Mouse (Mus musculus): ENCODE results near the gene Map3k3. TPM values are rescaled to one million over a fixed set of nuclear protein-coding genes. Genes with fewer than 3 reads are reported as not detected.
A peak's percentile ranks its signal among the peaks of the same experiment; 100 is the strongest.

The Map3k3 gene
- polyA plus RNA-seq, 2 experiments = 33.3 to 48.5 TPM

- H3K4me2 ChIP-seq (replicated peaks; ENCODE audit: low read depth, low read length, severe bottlenecking) = no peak overlapping the region
- WGBS = 76% methylated on average over 5 of the region's 5 CpGs
- H3K36me3 ChIP-seq (ENCODE audit: control insufficient read depth, insufficient read depth, low read length) = peaks cover 93% of the 10 kb centered on the region
These were observed 69.7 kb downstream of the Map3k3 start for GRCm38 (mm10) chr11:106154091-106154490.

DNA sequence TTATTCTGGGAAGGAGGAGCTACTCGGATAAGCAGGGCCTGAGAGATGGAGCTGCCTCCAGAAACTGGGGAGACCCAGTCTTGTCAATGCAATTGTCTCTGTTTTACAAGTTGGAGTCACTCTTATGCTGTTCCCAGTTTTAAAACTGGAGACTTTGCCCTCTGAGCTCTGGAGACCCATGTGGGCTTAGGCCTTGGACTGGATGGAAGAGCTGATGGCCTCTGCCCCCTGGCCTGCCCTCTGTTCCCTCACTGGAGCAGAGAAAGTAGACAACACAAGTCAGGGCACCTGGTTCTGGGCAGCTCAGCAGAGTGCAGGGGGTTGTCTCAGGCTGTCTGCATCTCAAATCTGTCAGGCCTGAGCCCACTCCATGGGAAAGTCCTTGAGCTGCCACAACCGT lies 70.4 kb downstream of the Map3k3 start:
- DNase-seq (ENCODE audit: low spot score) (no peak), ATAC-seq (ENCODE audit: low FRiP score, low read depth) (no peak)
- Histone ChIP-seq H3K4me2 (replicated peaks; ENCODE audit: low read depth, low read length, severe bottlenecking) (no peak overlapping the region), H3K4me1 (ENCODE audit: control insufficient read depth, insufficient read depth, low read length) (peaks cover 10% of the 10 kb centered on the region; the same call in 1 of the 2 replicates), H3K27ac (replicated peaks; ENCODE audit: low read depth, low read length) (0 out of 2 replicates have a peak overlapping the region, but pooled peaks have one; percentile 48), H3K9ac (ENCODE audit: low read depth, low read length, severe bottlenecking) (no peak overlapping the region), H3K27me3 (ENCODE audit: control insufficient read depth, insufficient read depth, low read length) (no peaks in the 10 kb centered on the region), H3K36me3 (ENCODE audit: control insufficient read depth, insufficient read depth, low read length) (peaks cover 86% of the 10 kb centered on the region), H3K4me3 (replicated peaks; ENCODE audit: low read length) (no peak overlapping the region), H3K9me3 (ENCODE audit: control insufficient read depth, low read length) (no peaks in the 10 kb centered on the region)
- 73% methylated on average over 2 of the region's 2 CpGs for WGBS
- TF ChIP-seq POLR2A (IDR thresholded peaks at IDR 0.05; ENCODE audit: borderline replicate concordance, extremely low read depth, insufficient read depth, insufficient read length) = no peak

More at GRCm38 (mm10) chr11:106154091-106154490, 69.7 kb downstream of the Map3k3 start:
- DNase-seq (ENCODE audit: low spot score) (no peak), ATAC-seq (ENCODE audit: low FRiP score, low read depth) (no peak)
- Histone ChIP-seq H3K9me3 (ENCODE audit: control insufficient read depth, low read length) (no peaks in the 10 kb centered on the region), H3K27ac (replicated peaks; ENCODE audit: low read depth, low read length) (no peak overlapping the region), H3K27me3 (ENCODE audit: control insufficient read depth, insufficient read depth, low read length) (no peaks in the 10 kb centered on the region), H3K4me3 (replicated peaks; ENCODE audit: low read length) (no peak overlapping the region), H3K9ac (ENCODE audit: low read depth, low read length, severe bottlenecking) (no peak overlapping the region), H3K4me1 (ENCODE audit: control insufficient read depth, insufficient read depth, low read length) (peaks cover 10% of the 10 kb centered on the region; the same call in 1 of the 2 replicates)
- no peak for TF ChIP-seq POLR2A (IDR thresholded peaks at IDR 0.05; ENCODE audit: borderline replicate concordance, extremely low read depth, insufficient read depth, insufficient read length)

DNA sequence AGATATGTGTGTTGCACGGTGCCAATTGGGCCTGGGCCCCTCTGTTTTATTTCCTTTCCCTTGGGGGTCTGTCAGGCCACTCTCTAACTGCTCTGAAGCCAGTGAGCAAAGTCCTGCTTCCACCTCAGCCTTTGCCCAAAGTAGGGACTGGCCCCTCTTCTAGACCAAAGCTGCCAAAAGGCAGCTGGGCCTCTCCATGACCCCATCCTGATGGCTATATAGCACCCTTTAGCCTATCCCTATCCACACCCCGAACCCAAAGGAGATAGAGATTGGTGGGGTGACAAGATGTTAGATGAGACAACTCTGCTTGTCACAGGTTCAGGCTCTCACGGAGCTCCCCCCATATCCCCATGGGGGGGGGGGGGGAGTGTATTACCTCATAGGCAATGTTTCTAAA lies 71.3 kb downstream of the Map3k3 start:
- Histone ChIP-seq H3K27ac (replicated peaks; ENCODE audit: low read depth, low read length) (no peak overlapping the region), H3K4me2 (replicated peaks; ENCODE audit: low read depth, low read length, severe bottlenecking) (no peak overlapping the region), H3K4me3 (replicated peaks; ENCODE audit: low read length) (no peak overlapping the region), H3K4me1 (ENCODE audit: control insufficient read depth, insufficient read depth, low read length) (peaks cover 11% of the 10 kb centered on the region; the same call in 1 of the 2 replicates), H3K9me3 (ENCODE audit: control insufficient read depth, low read length) (no peaks in the 10 kb centered on the region), H3K9ac (ENCODE audit: low read depth, low read length, severe bottlenecking) (no peak overlapping the region), H3K36me3 (ENCODE audit: control insufficient read depth, insufficient read depth, low read length) (peaks cover 77% of the 10 kb centered on the region), H3K27me3 (ENCODE audit: control insufficient read depth, insufficient read depth, low read length) (no peaks in the 10 kb centered on the region)
- no peak for ATAC-seq (ENCODE audit: low FRiP score, low read depth)
- DNase-seq (ENCODE audit: low spot score) = no peak
- no peak for TF ChIP-seq POLR2A (IDR thresholded peaks at IDR 0.05; ENCODE audit: borderline replicate concordance, extremely low read depth, insufficient read depth, insufficient read length)
- 40% methylated on average over 3 of the region's 3 CpGs for WGBS

- H3K9me3 ChIP-seq (ENCODE audit: control insufficient read depth, low read length) = no peaks in the 10 kb centered on the region
- no peak overlapping the region for H3K4me2 ChIP-seq (replicated peaks; ENCODE audit: low read depth, low read length, severe bottlenecking)
- H3K27ac ChIP-seq (replicated peaks; ENCODE audit: low read depth, low read length) = no peak overlapping the region
- no peak for ATAC-seq (ENCODE audit: low FRiP score, low read depth)
- H3K27me3 ChIP-seq (ENCODE audit: control insufficient read depth, insufficient read depth, low read length) = no peaks in the 10 kb centered on the region
- no peak overlapping the region for H3K9ac ChIP-seq (ENCODE audit: low read depth, low read length, severe bottlenecking)
- H3K4me1 ChIP-seq (ENCODE audit: control insufficient read depth, insufficient read depth, low read length) = peaks cover 16% of the 10 kb centered on the region
- no peak for DNase-seq (ENCODE audit: low spot score)
- peaks cover 72% of the 10 kb centered on the region for H3K36me3 ChIP-seq (ENCODE audit: control insufficient read depth, insufficient read depth, low read length)
- H3K4me3 ChIP-seq (replicated peaks; ENCODE audit: low read length) = no peak overlapping the region
- TF ChIP-seq POLR2A (IDR thresholded peaks at IDR 0.05; ENCODE audit: borderline replicate concordance, extremely low read depth, insufficient read depth, insufficient read length) = no peak
- WGBS = 90% methylated on average over 1 of the region's 1 CpGs
These were observed 71.8 kb downstream of the Map3k3 start for GRCm38 (mm10) chr11:106156257-106156656.

GRCm38 (mm10) chr11:106157154-106157553 lies 72.7 kb downstream of the Map3k3 start:
- Histone ChIP-seq H3K9me3 (ENCODE audit: control insufficient read depth, low read length) (no peaks in the 10 kb centered on the region), H3K9ac (ENCODE audit: low read depth, low read length, severe bottlenecking) (no peak overlapping the region), H3K27ac (replicated peaks; ENCODE audit: low read depth, low read length) (no peak overlapping the region), H3K27me3 (ENCODE audit: control insufficient read depth, insufficient read depth, low read length) (no peaks in the 10 kb centered on the region), H3K36me3 (ENCODE audit: control insufficient read depth, insufficient read depth, low read length) (peaks cover 63% of the 10 kb centered on the region), H3K4me2 (replicated peaks; ENCODE audit: low read depth, low read length, severe bottlenecking) (no peak overlapping the region), H3K4me3 (replicated peaks; ENCODE audit: low read length) (no peak overlapping the region), H3K4me1 (ENCODE audit: control insufficient read depth, insufficient read depth, low read length) (peaks cover 21% of the 10 kb centered on the region)
- TF ChIP-seq POLR2A (IDR thresholded peaks at IDR 0.05; ENCODE audit: borderline replicate concordance, extremely low read depth, insufficient read depth, insufficient read length) = no peak
- ATAC-seq (ENCODE audit: low FRiP score, low read depth) (no peak), DNase-seq (ENCODE audit: low spot score) (no peak)
- WGBS = 88% methylated on average over 7 of the region's 7 CpGs

Data from limb, embryonic 14.5 days (tissue).